28 mouse cellular contexts compared by ENCODE assay signal in the genomic region with DNA sequence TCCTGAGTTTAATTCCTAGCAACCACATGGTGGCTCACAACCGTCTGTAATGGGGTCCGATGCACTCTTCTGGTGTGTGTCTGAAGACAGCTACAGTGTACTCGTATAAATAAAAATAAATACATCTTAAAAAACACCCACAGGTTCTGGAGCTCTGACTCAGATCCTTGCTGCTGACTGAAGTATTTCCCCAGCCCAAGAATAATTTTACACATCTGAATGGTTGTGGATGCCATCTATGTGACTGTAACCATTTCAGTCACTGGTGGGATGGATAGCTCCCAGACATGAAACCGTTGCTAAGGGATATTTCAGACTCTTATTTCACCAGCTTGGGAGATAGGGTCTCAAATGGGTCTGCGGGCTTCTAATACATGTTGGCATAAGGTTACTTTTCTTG.
"Had no signal": no experiment of that assay in that cellular context is flagged by ENCODE, and none has a peak within 500 bp of the region (broad histone marks: within the 10 kb centered on the region; RNA-seq: fewer than 3 reads in every experiment).

No protein-coding gene starts in this region.

- H3K4me2 ChIP-seq: embryonic facial prominence, embryonic 12.5 days; embryonic facial prominence, embryonic 13.5 days; embryonic facial prominence, embryonic 15.5 days; forebrain, embryonic 12.5 days; forebrain, embryonic 13.5 days; forebrain, embryonic 15.5 days had no signal

- DNase-seq: cerebellum, adult 8-10 months; cerebellum, adult 9-10 months; cerebellum, adult 9-11 months; cerebellum, postnatal 10 days; cerebellum, postnatal 14 days; cerebellum, postnatal 25 days; cerebellum, postnatal 36 days; embryo, embryonic 11 days; forebrain, postnatal 0 days; gastrocnemius, adult 2 months; gastrocnemius, postnatal 10 days; gastrocnemius, postnatal 14 days; gastrocnemius, postnatal 25 days; gastrocnemius, postnatal 36 days; heart, adult 11 months; heart, adult 18-20 months; heart, adult 2 months had no signal

- ATAC-seq: forebrain, embryonic 13.5 days; forebrain, embryonic 14.5 days; forebrain, embryonic 15.5 days; forebrain, embryonic 16.5 days; forebrain, postnatal 0 days had no signal

- H3K27me3 ChIP-seq: embryonic facial prominence, embryonic 12.5 days; embryonic facial prominence, embryonic 13.5 days; embryonic facial prominence, embryonic 15.5 days; forebrain, embryonic 15.5 days had no signal

- H3K9ac ChIP-seq: embryonic facial prominence, embryonic 12.5 days; embryonic facial prominence, embryonic 13.5 days; embryonic facial prominence, embryonic 15.5 days; forebrain, embryonic 12.5 days; forebrain, embryonic 13.5 days; forebrain, embryonic 15.5 days; forebrain, postnatal 0 days had no signal

- H3K4me3 ChIP-seq: embryonic facial prominence, embryonic 10.5 days; embryonic facial prominence, embryonic 12.5 days; embryonic facial prominence, embryonic 13.5 days; embryonic facial prominence, embryonic 15.5 days; erythroblast, embryonic 14.5 days; forebrain, embryonic 10.5 days; forebrain, embryonic 12.5 days; forebrain, embryonic 13.5 days; forebrain, embryonic 15.5 days; gastrocnemius, adult 2 months; heart, adult 2 months had no signal

- H3K27ac ChIP-seq: embryonic facial prominence, embryonic 10.5 days; embryonic facial prominence, embryonic 12.5 days; embryonic facial prominence, embryonic 13.5 days; embryonic facial prominence, embryonic 15.5 days; forebrain, embryonic 10.5 days; forebrain, embryonic 12.5 days; forebrain, embryonic 13.5 days; forebrain, embryonic 15.5 days; gastrocnemius, adult 2 months; heart, adult 2 months had no signal

- H3K36me3 ChIP-seq: embryonic facial prominence, embryonic 10.5 days; embryonic facial prominence, embryonic 12.5 days; embryonic facial prominence, embryonic 15.5 days; forebrain, embryonic 12.5 days; forebrain, embryonic 15.5 days had no signal
